Mouse (Mus musculus): ENCODE measurements around the gene Foxg1. TPM values are rescaled to one million over a fixed set of nuclear protein-coding genes. Genes with fewer than 3 reads are reported as not detected.

The Foxg1 gene
- not detected in 2 replicates for polyA plus RNA-seq (2012; rRNA removed)

DNA sequence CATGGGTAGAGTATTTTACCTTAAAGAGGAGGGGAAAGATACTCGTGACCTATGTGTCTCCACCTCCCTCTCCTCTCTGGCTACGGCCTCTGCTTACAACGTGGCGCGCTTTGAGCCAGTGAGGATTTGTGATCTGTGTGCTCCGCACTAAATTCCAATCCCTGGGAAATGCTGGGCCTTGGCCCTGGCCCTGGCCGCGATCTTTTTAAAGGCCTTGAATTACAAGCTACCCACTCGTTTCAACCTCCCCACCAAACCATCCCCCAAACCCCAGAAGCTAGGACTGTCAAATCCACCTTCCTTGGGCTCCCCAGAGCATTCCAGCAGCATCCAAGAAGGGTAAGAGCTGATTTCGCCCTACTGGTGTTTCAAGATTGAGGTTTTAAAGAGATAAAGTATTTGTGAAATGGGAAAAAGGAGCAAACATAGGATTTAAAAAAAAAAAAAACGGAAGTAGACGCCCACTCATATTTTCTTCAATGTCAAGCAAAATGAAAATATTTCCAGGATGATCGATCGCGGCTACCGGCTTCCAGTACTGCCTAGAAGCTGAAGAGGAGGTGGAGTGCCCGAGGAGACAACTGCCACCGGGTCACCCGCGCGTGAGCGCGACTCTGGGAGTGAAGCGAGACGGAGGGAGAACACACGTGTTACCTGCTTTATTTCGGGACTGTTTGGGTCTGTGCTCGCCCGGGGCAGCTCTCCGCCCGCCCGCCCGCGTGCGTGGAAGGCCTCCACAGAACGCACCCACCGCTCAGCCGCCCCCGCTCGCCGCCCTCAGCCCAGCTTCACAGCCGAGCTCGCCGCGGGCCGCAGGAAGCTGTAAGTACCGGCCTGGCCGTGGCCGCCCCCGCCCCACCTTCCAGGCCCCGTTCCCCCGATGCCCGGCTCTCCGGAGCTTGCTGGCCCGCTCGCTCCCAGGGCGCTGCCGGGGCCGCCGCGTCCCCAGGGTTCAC is at the start of gene Foxg1:
Gene Foxg1, plus strand, starts transcription at position 96 of the 956 bp plus-strand sequence.

GRCm38 (mm10) chr12:49384876-49385630 is 2.6 kb downstream of the Foxg1 start, which contains the start of gene Gm43517:
Gene Gm43517, plus strand, starts transcription at chr12:49385174.

Other genes with a start within 250 kb of the Foxg1 start
- not detected in 2 replicates for gene Gm43517, start 2.5 kb downstream of the Foxg1 start, polyA plus RNA-seq (2012; rRNA removed)